Mouse (Mus musculus) liver, postnatal 0 days (tissue): ENCODE data around the gene Abhd11. TPM values are rescaled to one million over a fixed set of nuclear protein-coding genes. Genes with fewer than 3 reads are reported as not detected.

ENCODE experiments used
- ATAC-seq: fragments of 200-750 bp; cut with Nextera tagmentation; 2 replicates; pipeline ENCODE4 v1.8.0; 2017; ENCODE audit warnings: mild to moderate bottlenecking, moderate library complexity
- DNase-seq: peaks from one replicate; pipeline ENCODE4 v3.0.0-alpha.2; 2016
- H3K27ac ChIP-seq: fragments of 300-500 bp; sonication (generic); 2 replicates; pipeline ENCODE4 v1.5.1; 2014; ENCODE audit warnings: antibody characterized with exemption, moderate library complexity, mild to moderate bottlenecking, low read depth
- H3K27me3 ChIP-seq: fragments of 300-500 bp; sonication (generic); 2 replicates; pipeline ENCODE4 v1.6.1; 2014; ENCODE audit warnings: low read length, control low read depth, mixed read lengths; ENCODE audit not compliant: insufficient read depth
- H3K36me3 ChIP-seq: fragments of 300-500 bp; sonication (generic); replicated peaks from 2 replicates; pipeline ENCODE4 v1.6.1; 2014; ENCODE audit warnings: mild to moderate bottlenecking, control low read depth, low read length, moderate library complexity, mixed read lengths; ENCODE audit not compliant: insufficient read depth
- H3K4me1 ChIP-seq: fragments of 300-500 bp; sonication (generic); 2 replicates; pipeline ENCODE4 v1.6.1; 2014; ENCODE audit warnings: antibody characterized with exemption, mild to moderate bottlenecking, control low read depth; ENCODE audit not compliant: insufficient read depth
- H3K4me2 ChIP-seq: fragments of 300-500 bp; sonication (generic); 2 replicates; pipeline ENCODE4 v1.6.1; 2014; ENCODE audit warnings: low read depth, mild to moderate bottlenecking, low read length, moderate library complexity, mixed read lengths
- H3K4me3 ChIP-seq: fragments of 300-500 bp; sonication (generic); 2 replicates; pipeline ENCODE4 v1.5.1; 2014; ENCODE audit warnings: low read depth, low read length
- H3K9ac ChIP-seq: fragments of 300-500 bp; sonication (generic); replicated peaks from 2 replicates; pipeline ENCODE4 v1.6.1; 2014; ENCODE audit warnings: mild to moderate bottlenecking, moderate library complexity
- H3K9me3 ChIP-seq: fragments of 300-500 bp; sonication (generic); 2 replicates; pipeline ENCODE4 v1.6.1; 2016; ENCODE audit warnings: mild to moderate bottlenecking, control low read depth, low read length, mixed read lengths
- CTCF ChIP-seq: sonication (generic); IDR thresholded peaks from 2 replicates; pipeline ENCODE4 v1.5.1; 2016; ENCODE audit warnings: antibody characterized with exemption, low read depth
- EP300 ChIP-seq: IDR thresholded peaks from 2 replicates; pipeline ENCODE4 v1.6.1; 2016; ENCODE audit warnings: antibody characterized with exemption, low read depth, mild to moderate bottlenecking
- WGBS: fragments of 180-500 bp; shearing (Covaris S2); extraction: QIAGEN DNeasy Blood & Tissue Kit; methylation state at CpG from one replicate; pipeline ENCODE4 v1.1.7; 2014; ENCODE audit not compliant: insufficient replicate concordance; 5-methylcytosine and 5-hydroxymethylcytosine counted together
- polyA plus RNA-seq: library from polyadenylated mRNA; unstranded; fragments of >200 nt; fragmentation: Nextera tagmentation; extraction: Ambion mirVana; gene quantifications from 2 replicates; pipeline ENCODE4 v1.2.1, GENCODE M21; 2015

The Abhd11 gene
- polyA plus RNA-seq, 1 experiment from 2014 or later: 47.9 TPM

- TF ChIP-seq EP300 (0 out of 2 replicates have a peak, but pooled peaks have one; percentile 31), CTCF (no peak)
- H3K36me3 ChIP-seq: no peaks in the 10 kb centered on the region
- peak; percentile 71 for DNase-seq
- peak overlapping the region; percentile 33 for H3K9ac ChIP-seq
- ATAC-seq: peak; percentile 92
- H3K4me3 ChIP-seq: no peak overlapping the region
- H3K27ac ChIP-seq: peak overlapping the region; percentile 90
- 30% methylated on average over 18 of the region's 18 CpGs for WGBS
- H3K9me3 ChIP-seq: no peaks in the 10 kb centered on the region
- H3K27me3 ChIP-seq: peaks cover 6% of the 10 kb centered on the region
- H3K4me1 ChIP-seq: peaks cover 20% of the 10 kb centered on the region
- H3K4me2 ChIP-seq: peak overlapping the region; percentile 56
Measured at GRCm38 (mm10) chr5:135029007-135029854, 20.3 kb downstream of the Abhd11 start.

GRCm38 (mm10) chr5:135032581-135032980 lies 23.6 kb downstream of the Abhd11 start:
- DNase-seq (no peak), ATAC-seq (no peak)
- no peaks in the 10 kb centered on the region for H3K27me3 ChIP-seq
- H3K9ac ChIP-seq: no peak overlapping the region
- H3K4me2 ChIP-seq: no peak overlapping the region
- H3K4me1 ChIP-seq: peaks cover 21% of the 10 kb centered on the region
- 74% methylated on average over 5 of the region's 5 CpGs for WGBS
- H3K9me3 ChIP-seq: peaks cover 2% of the 10 kb centered on the region
- H3K36me3 ChIP-seq: no peaks in the 10 kb centered on the region
- H3K4me3 ChIP-seq: no peak overlapping the region
- peak overlapping the region; percentile 41 for H3K27ac ChIP-seq
- TF ChIP-seq EP300 (0 out of 2 replicates have a peak, but pooled peaks have one; percentile 13), CTCF (no peak)

GRCm38 (mm10) chr5:135034593-135034992 lies 25.6 kb downstream of the Abhd11 start:
- H3K4me3 ChIP-seq: no peak overlapping the region
- H3K4me1 ChIP-seq: peaks cover 11% of the 10 kb centered on the region
- no peak overlapping the region for H3K27ac ChIP-seq
- H3K27me3 ChIP-seq: no peaks in the 10 kb centered on the region
- no peak for TF ChIP-seq EP300
- peak; percentile 59 for TF ChIP-seq CTCF
- WGBS: 92% methylated on average over 2 of the region's 2 CpGs
- ATAC-seq: no peak
- DNase-seq: no peak
- no peaks in the 10 kb centered on the region; the same call in 1 of the 2 replicates for H3K36me3 ChIP-seq
- H3K4me2 ChIP-seq: no peak overlapping the region
- H3K9me3 ChIP-seq: peaks cover 2% of the 10 kb centered on the region
- no peak overlapping the region for H3K9ac ChIP-seq

GRCm38 (mm10) chr5:135035608-135036359 lies 26.8 kb downstream of the Abhd11 start:
- Histone ChIP-seq H3K9me3 (peaks cover 2% of the 10 kb centered on the region), H3K36me3 (no peaks in the 10 kb centered on the region; the same call in 1 of the 2 replicates), H3K4me1 (peaks cover 23% of the 10 kb centered on the region), H3K4me2 (no peak overlapping the region), H3K9ac (0 out of 2 replicates have a peak overlapping the region, but pooled peaks have one; percentile 16), H3K4me3 (no peak overlapping the region), H3K27me3 (no peaks in the 10 kb centered on the region), H3K27ac (peak overlapping the region; percentile 69)
- 53% methylated on average over 18 of the region's 18 CpGs for WGBS
- DNase-seq (peak; percentile 57), ATAC-seq (peak; percentile 91)
- no peak; the same call in 1 of the 2 replicates for TF ChIP-seq EP300
- no peak for TF ChIP-seq CTCF

DNA sequence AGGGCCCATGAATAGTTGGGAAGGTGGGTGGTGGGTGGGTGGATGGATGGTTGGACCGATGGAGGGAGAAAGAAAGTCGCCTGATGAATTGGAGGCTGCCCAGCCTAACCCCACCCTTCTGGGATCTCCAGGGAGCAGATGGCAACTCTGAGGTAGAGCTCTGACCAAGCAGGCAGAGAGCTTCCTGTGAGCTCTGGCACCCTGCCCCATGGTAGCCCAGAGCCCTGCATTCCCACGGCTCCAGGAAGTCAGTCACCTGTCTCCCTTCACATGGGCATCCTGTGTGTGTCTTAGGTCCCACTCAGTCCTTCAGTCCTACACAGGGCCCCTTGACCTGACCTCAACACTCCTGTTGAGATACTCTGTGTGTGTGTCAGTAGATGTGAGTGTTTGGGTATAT lies 29.0 kb downstream of the Abhd11 start:
- no peaks in the 10 kb centered on the region for H3K27me3 ChIP-seq
- no peak for ATAC-seq
- no peak for DNase-seq
- no peak overlapping the region for H3K27ac ChIP-seq
- H3K9me3 ChIP-seq: peaks cover 2% of the 10 kb centered on the region
- H3K4me1 ChIP-seq: peaks cover 26% of the 10 kb centered on the region
- WGBS: 84% methylated on average over 3 of the region's 3 CpGs
- H3K4me3 ChIP-seq: no peak overlapping the region
- no peak overlapping the region for H3K4me2 ChIP-seq
- TF ChIP-seq EP300: no peak
- no peak for TF ChIP-seq CTCF
- H3K36me3 ChIP-seq: no peaks in the 10 kb centered on the region; the same call in 1 of the 2 replicates
- no peak overlapping the region for H3K9ac ChIP-seq

DNA sequence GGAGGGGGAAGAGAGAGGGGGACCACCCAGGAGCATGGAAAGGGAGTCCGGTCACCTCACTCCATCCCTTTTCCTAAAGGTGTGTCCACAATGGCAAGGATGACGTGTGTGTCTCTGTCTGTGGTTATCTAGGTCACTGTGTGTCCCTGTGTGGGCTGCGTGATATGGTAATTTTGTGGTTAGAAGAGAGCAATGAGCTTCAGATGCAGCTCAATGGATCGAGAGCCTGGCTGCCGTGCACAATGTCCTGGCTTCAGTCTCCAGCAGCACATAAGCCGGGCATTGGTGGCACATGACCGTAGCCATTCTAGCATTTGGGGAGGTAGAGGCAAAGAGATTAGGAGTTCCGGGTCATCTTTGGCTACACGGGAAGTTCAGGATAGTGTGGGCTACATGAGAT lies 30.6 kb downstream of the Abhd11 start:
- 59% methylated on average over 9 of the region's 9 CpGs for WGBS
- H3K9ac ChIP-seq: no peak overlapping the region

More for the DNA sequence above, 30.6 kb downstream of the Abhd11 start:
- Histone ChIP-seq H3K4me1 (peaks cover 26% of the 10 kb centered on the region), H3K9me3 (peaks cover 2% of the 10 kb centered on the region), H3K27me3 (no peaks in the 10 kb centered on the region), H3K4me3 (no peak overlapping the region), H3K27ac (no peak overlapping the region), H3K4me2 (no peak overlapping the region), H3K36me3 (no peaks in the 10 kb centered on the region; the same call in 1 of the 2 replicates)
- no peak for DNase-seq
- ATAC-seq: no peak
- TF ChIP-seq EP300 (no peak), CTCF (no peak)
